Mouse (Mus musculus) hindbrain, embryonic 15.5 days (tissue): ENCODE data around the gene Mmgt2. TPM values are rescaled to one million over a fixed set of nuclear protein-coding genes. Genes with fewer than 3 reads are reported as not detected.

Source experiments
- ATAC-seq: fragments of 200-750 bp; cut with Nextera tagmentation; 2 replicates; pipeline ENCODE4 v1.8.0; 2017; ENCODE audit warnings: low read depth, moderate number of reproducible peaks, moderate TSS enrichment; ENCODE audit not compliant: low FRiP score
- H3K27ac ChIP-seq: fragments of 300-500 bp; sonication (generic); replicated peaks from 2 replicates; pipeline ENCODE4 v1.5.1; 2015; ENCODE audit warnings: mild to moderate bottlenecking, inconsistent platforms
- H3K27me3 ChIP-seq: fragments of 300-500 bp; sonication (generic); 2 replicates; pipeline ENCODE4 v1.6.1; 2015; ENCODE audit warnings: control low read depth, inconsistent platforms
- H3K36me3 ChIP-seq: fragments of 300-500 bp; sonication (generic); 2 replicates; pipeline ENCODE4 v1.6.1; 2015; ENCODE audit warnings: control low read depth, inconsistent platforms
- H3K4me1 ChIP-seq: fragments of 300-500 bp; sonication (generic); replicated peaks from 2 replicates; pipeline ENCODE4 v1.6.1; 2015; ENCODE audit warnings: control low read depth, inconsistent platforms
- H3K4me2 ChIP-seq: fragments of 300-500 bp; sonication (generic); 2 replicates; pipeline ENCODE4 v1.6.1; 2015; ENCODE audit warnings: moderate library complexity, mild to moderate bottlenecking, inconsistent platforms
- H3K4me3 ChIP-seq: fragments of 300-500 bp; sonication (generic); 2 replicates; pipeline ENCODE4 v1.5.1; 2015; ENCODE audit warnings: mild to moderate bottlenecking, inconsistent platforms
- H3K9ac ChIP-seq: fragments of 300-500 bp; sonication (generic); 2 replicates; pipeline ENCODE4 v1.6.1; 2015; ENCODE audit warnings: inconsistent platforms
- H3K9me3 ChIP-seq: fragments of 300-500 bp; sonication (generic); 2 replicates; pipeline ENCODE4 v1.6.1; 2016; ENCODE audit warnings: control low read depth, inconsistent platforms
- WGBS: fragments of 180-500 bp; shearing (Covaris S2); methylation state at CpG from one replicate; pipeline ENCODE4 v1.1.7; 2015; 5-methylcytosine and 5-hydroxymethylcytosine counted together
- polyA plus RNA-seq: library from polyadenylated mRNA; unstranded; fragments of >200 nt; fragmentation: Nextera tagmentation; extraction: Ambion mirVana; gene quantifications from 2 replicates; pipeline ENCODE4 v1.2.1, GENCODE M21; 2015

Gene Mmgt2
- polyA plus RNA-seq, 1 experiment from 2014 or later: 23.7 TPM

- Histone ChIP-seq H3K9me3 (no peaks in the 10 kb centered on the region), H3K27me3 (no peaks in the 10 kb centered on the region), H3K27ac (no peak overlapping the region), H3K36me3 (peaks cover 41% of the 10 kb centered on the region), H3K4me3 (no peak overlapping the region), H3K4me1 (peaks cover 52% of the 10 kb centered on the region), H3K4me2 (no peak overlapping the region), H3K9ac (no peak overlapping the region)
- no peak for ATAC-seq
- 96% methylated on average over 1 of the region's 1 CpGs for WGBS
Observed at GRCm38 (mm10) chr11:62607952-62608201, 40.6 kb upstream of the Mmgt2 start.

- Histone ChIP-seq H3K4me3 (no peak overlapping the region), H3K4me2 (no peak overlapping the region), H3K36me3 (peaks cover 41% of the 10 kb centered on the region), H3K9ac (no peak overlapping the region), H3K9me3 (no peaks in the 10 kb centered on the region), H3K27ac (no peak overlapping the region), H3K27me3 (no peaks in the 10 kb centered on the region), H3K4me1 (peaks cover 59% of the 10 kb centered on the region)
- no peak for ATAC-seq
- WGBS: 82% methylated on average over 10 of the region's 10 CpGs
Observed at GRCm38 (mm10) chr11:62608826-62609675, 39.4 kb upstream of the Mmgt2 start.

- Histone ChIP-seq H3K9me3 (no peaks in the 10 kb centered on the region), H3K4me1 (peaks cover 58% of the 10 kb centered on the region), H3K36me3 (peaks cover 31% of the 10 kb centered on the region), H3K27ac (no peak overlapping the region), H3K27me3 (no peaks in the 10 kb centered on the region), H3K4me3 (no peak overlapping the region), H3K9ac (no peak overlapping the region), H3K4me2 (no peak overlapping the region)
- no peak for ATAC-seq
- whole genome bisulfite sequencing: 89% methylated on average over 6 of the region's 6 CpGs
Observed at GRCm38 (mm10) chr11:62610304-62610703, 38.2 kb upstream of the Mmgt2 start.

- WGBS: 30% methylated on average over 10 of the region's 10 CpGs
- H3K4me3 ChIP-seq: no peak overlapping the region
- ATAC-seq: no peak
Observed at GRCm38 (mm10) chr11:62612604-62613003, 35.9 kb upstream of the Mmgt2 start.

GRCm38 (mm10) chr11:62613657-62614365 is 34.7 kb upstream of the Mmgt2 start:
- H3K9me3 ChIP-seq: no peaks in the 10 kb centered on the region
- H3K27ac ChIP-seq: peak overlapping the region; percentile 82
- H3K9ac ChIP-seq: peak overlapping the region; percentile 58
- peaks cover 32% of the 10 kb centered on the region for H3K4me1 ChIP-seq
- H3K27me3 ChIP-seq: no peaks in the 10 kb centered on the region
- H3K4me2 ChIP-seq: peak overlapping the region; percentile 55
- ATAC-seq: peak; percentile 95
- H3K36me3 ChIP-seq: peaks cover 16% of the 10 kb centered on the region; the same call in 1 of the 2 replicates
- WGBS: 5% methylated on average over 19 of the region's 19 CpGs
- peak overlapping the region; percentile 29 for H3K4me3 ChIP-seq

More at GRCm38 (mm10) chr11:62612604-62613003, 35.9 kb upstream of the Mmgt2 start:
- Histone ChIP-seq H3K9ac (0 out of 2 replicates have a peak overlapping the region, but pooled peaks have one; percentile 58), H3K27ac (peak overlapping the region; percentile 82), H3K9me3 (no peaks in the 10 kb centered on the region), H3K4me1 (peaks cover 36% of the 10 kb centered on the region), H3K4me2 (peak overlapping the region; percentile 55), H3K36me3 (peaks cover 13% of the 10 kb centered on the region; the same call in 1 of the 2 replicates), H3K27me3 (no peaks in the 10 kb centered on the region)

- no peaks in the 10 kb centered on the region for H3K9me3 ChIP-seq
- 45% methylated on average over 8 of the region's 8 CpGs for WGBS
Observed at GRCm38 (mm10) chr11:62614876-62615410, 33.5 kb upstream of the Mmgt2 start.

GRCm38 (mm10) chr11:62615456-62615855 is 33.0 kb upstream of the Mmgt2 start:
- no peak overlapping the region for H3K4me2 ChIP-seq
- H3K4me3 ChIP-seq: no peak overlapping the region
- peaks cover 15% of the 10 kb centered on the region; the same call in 1 of the 2 replicates for H3K36me3 ChIP-seq
- H3K27me3 ChIP-seq: no peaks in the 10 kb centered on the region
- H3K27ac ChIP-seq: peak overlapping the region; percentile 82
- H3K9me3 ChIP-seq: no peaks in the 10 kb centered on the region
- no peak for ATAC-seq
- 87% methylated on average over 4 of the region's 4 CpGs for WGBS
- peaks cover 32% of the 10 kb centered on the region for H3K4me1 ChIP-seq
- H3K9ac ChIP-seq: no peak overlapping the region

More at GRCm38 (mm10) chr11:62614876-62615410, 33.5 kb upstream of the Mmgt2 start:
- H3K27me3 ChIP-seq: no peaks in the 10 kb centered on the region
- peaks cover 20% of the 10 kb centered on the region; the same call in 1 of the 2 replicates for H3K36me3 ChIP-seq
- peaks cover 32% of the 10 kb centered on the region for H3K4me1 ChIP-seq
- H3K27ac ChIP-seq: peak overlapping the region; percentile 82
- H3K4me2 ChIP-seq: no peak overlapping the region
- no peak for ATAC-seq
- H3K4me3 ChIP-seq: no peak overlapping the region
- no peak overlapping the region for H3K9ac ChIP-seq

GRCm38 (mm10) chr11:62621079-62621478 is 27.4 kb upstream of the Mmgt2 start:
- WGBS: 96% methylated on average over 8 of the region's 8 CpGs
- H3K4me2 ChIP-seq: no peak overlapping the region
- ATAC-seq: no peak
- peaks cover 12% of the 10 kb centered on the region for H3K4me1 ChIP-seq
- no peaks in the 10 kb centered on the region for H3K27me3 ChIP-seq
- H3K27ac ChIP-seq: no peak overlapping the region
- H3K36me3 ChIP-seq: 0 out of 2 replicates have a peak, but pooled peaks cover 12% of the 10 kb centered on the region
- no peak overlapping the region for H3K9ac ChIP-seq
- H3K4me3 ChIP-seq: no peak overlapping the region
- H3K9me3 ChIP-seq: no peaks in the 10 kb centered on the region

GRCm38 (mm10) chr11:62621586-62622283 is 26.7 kb upstream of the Mmgt2 start:
- Histone ChIP-seq H3K9me3 (no peaks in the 10 kb centered on the region), H3K4me1 (peaks cover 12% of the 10 kb centered on the region), H3K9ac (no peak overlapping the region), H3K4me3 (no peak overlapping the region), H3K27me3 (no peaks in the 10 kb centered on the region), H3K4me2 (no peak overlapping the region), H3K27ac (no peak overlapping the region), H3K36me3 (0 out of 2 replicates have a peak, but pooled peaks cover 12% of the 10 kb centered on the region)
- no peak for ATAC-seq
- 85% methylated on average over 4 of the region's 4 CpGs for WGBS

GRCm38 (mm10) chr11:62622850-62623249 is 25.6 kb upstream of the Mmgt2 start:
- peaks cover 15% of the 10 kb centered on the region for H3K4me1 ChIP-seq
- H3K36me3 ChIP-seq: 0 out of 2 replicates have a peak, but pooled peaks cover 8% of the 10 kb centered on the region
- H3K4me2 ChIP-seq: no peak overlapping the region
- H3K9me3 ChIP-seq: no peaks in the 10 kb centered on the region
- WGBS: 41% methylated on average over 4 of the region's 4 CpGs
- no peak for ATAC-seq
- H3K27me3 ChIP-seq: no peaks in the 10 kb centered on the region
- H3K27ac ChIP-seq: no peak overlapping the region
- H3K9ac ChIP-seq: no peak overlapping the region
- H3K4me3 ChIP-seq: no peak overlapping the region

- H3K4me2 ChIP-seq: no peak overlapping the region
- H3K9me3 ChIP-seq: no peaks in the 10 kb centered on the region
- H3K4me3 ChIP-seq: no peak overlapping the region
- H3K27ac ChIP-seq: peak overlapping the region; percentile 58
- H3K27me3 ChIP-seq: no peaks in the 10 kb centered on the region
- peaks cover 32% of the 10 kb centered on the region for H3K4me1 ChIP-seq
- peak; percentile 58; the same call in 1 of the 2 replicates for ATAC-seq
- 59% methylated on average over 10 of the region's 10 CpGs for WGBS
- no peak overlapping the region for H3K9ac ChIP-seq
- no peaks in the 10 kb centered on the region for H3K36me3 ChIP-seq
Observed at GRCm38 (mm10) chr11:62624341-62625291, 23.8 kb upstream of the Mmgt2 start.
